Mouse (Mus musculus): ENCODE measurements around the gene Aars2. TPM values are rescaled to one million over a fixed set of nuclear protein-coding genes. Genes with fewer than 3 reads are reported as not detected.

Aars2 gene
- polyA plus RNA-seq, 1 experiment: 29.1 TPM

DNA sequence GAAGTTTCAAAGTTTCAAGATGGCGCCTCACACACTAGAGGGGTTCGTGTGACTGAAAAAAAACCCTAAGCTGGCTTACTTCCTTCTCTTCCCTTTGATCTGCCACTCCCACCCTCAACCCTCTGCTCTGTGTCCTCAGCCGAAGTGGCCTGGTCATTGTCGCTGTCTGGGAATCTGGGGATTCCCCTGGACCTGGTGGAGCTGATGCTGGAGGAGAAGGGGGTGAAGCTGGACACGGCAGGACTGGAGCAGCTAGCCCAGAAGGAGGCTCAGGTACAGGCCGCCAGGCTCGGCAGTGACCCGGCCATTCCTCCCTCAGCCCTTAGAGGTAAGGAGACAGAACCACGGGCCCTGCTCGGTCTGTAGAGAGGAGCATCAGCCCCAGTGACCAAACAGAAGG lies 9.2 kb downstream of the Aars2 start:
- TF ChIP-seq POLR2A (IDR thresholded peaks at IDR 0.05; ENCODE audit: extremely low read depth, insufficient read depth, low read length): no peak
- no peaks in the 10 kb centered on the region for H3K4me1 ChIP-seq (ENCODE audit: control insufficient read depth, insufficient read depth, low read length)
- H3K4me3 ChIP-seq (ENCODE audit: insufficient read depth, low read length): no peak overlapping the region
- H3K27ac ChIP-seq (ENCODE audit: insufficient read depth, low read length): no peak overlapping the region

DNA sequence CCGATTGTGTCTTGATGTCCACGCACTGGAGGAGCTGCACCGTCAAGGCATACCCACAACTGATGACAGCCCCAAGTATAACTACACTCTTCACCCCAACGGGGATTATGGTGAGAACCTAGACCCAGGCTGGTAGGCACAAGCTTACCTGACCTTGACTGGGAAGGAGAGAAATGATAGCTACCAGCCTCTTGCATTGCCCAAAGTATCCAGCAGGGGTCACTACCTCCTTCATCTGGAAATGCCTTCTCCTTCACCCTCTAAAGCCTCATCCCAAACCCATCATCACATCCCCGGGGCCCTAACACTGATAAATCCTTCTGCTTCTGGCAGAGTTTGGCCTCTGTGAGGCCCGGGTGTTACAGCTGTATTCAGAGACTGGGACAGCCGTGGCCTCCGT lies 9.8 kb downstream of the Aars2 start:
- TF ChIP-seq CTCF (IDR thresholded peaks at IDR 0.05; ENCODE audit: extremely low read depth, insufficient read depth, low read length) (peak; percentile 96), POLR2A (IDR thresholded peaks at IDR 0.05; ENCODE audit: extremely low read depth, insufficient read depth, low read length) (no peak)

DNA sequence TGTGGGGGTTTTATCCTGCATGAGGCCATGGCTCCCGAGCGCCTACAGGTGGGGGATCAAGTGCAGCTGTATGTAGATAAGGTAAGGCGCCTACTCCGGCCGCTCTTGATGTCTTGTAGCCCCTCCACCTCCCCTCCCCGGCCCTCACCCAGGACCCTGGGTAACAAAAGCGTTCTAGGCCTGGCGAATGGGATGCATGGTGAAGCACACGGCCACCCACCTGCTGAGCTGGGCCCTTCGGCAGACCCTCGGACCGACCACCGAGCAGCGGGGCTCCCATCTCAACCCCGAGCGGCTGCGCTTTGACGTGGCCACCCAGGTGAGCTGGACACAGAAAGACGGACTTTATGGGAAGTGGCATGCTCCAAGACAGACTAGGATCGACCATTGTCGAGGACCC lies 10.5 kb downstream of the Aars2 start:
- H3K4me1 ChIP-seq (ENCODE audit: control insufficient read depth, insufficient read depth, low read length): no peaks in the 10 kb centered on the region
- TF ChIP-seq CTCF (IDR thresholded peaks at IDR 0.05; ENCODE audit: extremely low read depth, insufficient read depth, low read length) (no peak), POLR2A (IDR thresholded peaks at IDR 0.05; ENCODE audit: extremely low read depth, insufficient read depth, low read length) (no peak)
- H3K27ac ChIP-seq (ENCODE audit: insufficient read depth, low read length): no peak overlapping the region
- H3K4me3 ChIP-seq (ENCODE audit: insufficient read depth, low read length): no peak overlapping the region

More for the DNA sequence above, 9.8 kb downstream of the Aars2 start:
- H3K4me1 ChIP-seq (ENCODE audit: control insufficient read depth, insufficient read depth, low read length): no peaks in the 10 kb centered on the region
- peak overlapping the region; percentile 5; the same call in 1 of the 2 replicates for H3K27ac ChIP-seq (ENCODE audit: insufficient read depth, low read length)
- no peak overlapping the region for H3K4me3 ChIP-seq (ENCODE audit: insufficient read depth, low read length)

DNA sequence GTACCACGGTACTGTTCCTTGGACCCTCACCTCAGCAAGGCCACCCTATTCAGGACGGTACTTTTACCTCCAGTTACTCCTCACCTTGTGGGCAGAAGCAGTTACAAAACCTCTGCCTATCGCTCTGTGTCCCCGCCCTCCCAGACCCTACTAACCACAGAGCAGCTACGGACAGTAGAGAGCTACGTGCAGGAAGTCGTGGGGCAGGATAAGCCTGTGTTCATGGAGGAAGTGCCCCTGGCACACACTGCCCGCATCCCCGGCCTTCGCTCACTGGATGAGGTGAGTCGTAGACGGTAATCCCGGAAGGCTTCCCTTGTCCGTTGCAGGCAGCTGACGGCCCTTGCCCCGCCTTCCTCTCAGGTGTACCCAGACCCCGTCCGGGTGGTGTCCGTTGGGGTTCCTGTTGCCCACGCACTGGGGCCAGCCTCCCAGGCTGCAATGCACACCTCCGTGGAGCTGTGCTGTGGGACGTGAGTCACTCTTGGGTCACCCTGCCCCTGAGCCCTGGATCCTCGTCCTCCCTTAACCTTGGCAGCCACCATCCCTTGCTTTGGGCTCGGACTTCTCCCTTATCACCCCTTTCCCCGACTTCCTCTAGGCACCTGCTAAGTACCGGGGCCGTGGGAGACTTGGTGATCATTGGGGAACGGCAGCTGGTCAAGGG lies 11.0 kb downstream of the Aars2 start:
- Histone ChIP-seq H3K4me3 (ENCODE audit: insufficient read depth, low read length) (no peak overlapping the region), H3K27ac (ENCODE audit: insufficient read depth, low read length) (no peak overlapping the region), H3K4me1 (ENCODE audit: control insufficient read depth, insufficient read depth, low read length) (no peaks in the 10 kb centered on the region)
- TF ChIP-seq CTCF (IDR thresholded peaks at IDR 0.05; ENCODE audit: extremely low read depth, insufficient read depth, low read length): no peak
- no peak for TF ChIP-seq POLR2A (IDR thresholded peaks at IDR 0.05; ENCODE audit: extremely low read depth, insufficient read depth, low read length)

DNA sequence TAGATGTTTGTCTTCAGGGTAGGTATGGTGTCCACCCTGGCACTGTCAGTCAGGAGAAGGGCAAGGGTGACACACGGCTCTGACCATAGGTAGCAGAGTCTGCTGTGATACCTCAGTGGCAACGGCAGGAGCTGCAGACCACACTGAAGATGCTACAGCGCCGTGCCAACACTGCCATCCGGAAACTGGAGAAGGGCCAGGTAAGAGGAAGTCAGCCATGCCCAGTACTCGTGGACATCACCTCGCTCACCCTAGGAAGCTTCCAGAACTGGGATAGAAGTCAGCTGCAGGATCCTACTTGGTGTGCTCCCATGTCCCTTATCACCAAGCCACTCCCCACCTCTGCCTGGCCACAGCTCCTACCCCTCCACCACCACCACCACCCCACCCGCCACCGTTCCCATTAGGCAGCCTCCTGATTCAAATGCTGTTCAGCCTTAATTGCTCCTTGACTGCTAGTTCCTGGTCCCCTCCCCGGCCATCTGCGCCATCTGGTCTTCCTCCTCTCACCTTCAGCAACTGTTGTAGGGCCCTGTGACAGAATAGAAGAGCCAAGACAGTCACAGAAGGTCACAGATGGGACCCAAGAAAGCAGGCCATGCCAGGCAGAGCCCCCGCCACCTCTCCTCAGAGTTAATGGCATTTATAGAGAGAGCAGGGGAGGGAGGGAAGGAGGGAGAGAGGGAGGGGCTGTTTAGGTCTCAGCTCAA lies 12.3 kb downstream of the Aars2 start:
- H3K4me3 ChIP-seq (ENCODE audit: insufficient read depth, low read length): no peak overlapping the region
- no peak overlapping the region for H3K27ac ChIP-seq (ENCODE audit: insufficient read depth, low read length)
- H3K4me1 ChIP-seq (ENCODE audit: control insufficient read depth, insufficient read depth, low read length): peaks cover 2% of the 10 kb centered on the region; the same call in 1 of the 2 replicates
- TF ChIP-seq CTCF (IDR thresholded peaks at IDR 0.05; ENCODE audit: extremely low read depth, insufficient read depth, low read length): no peak

DNA sequence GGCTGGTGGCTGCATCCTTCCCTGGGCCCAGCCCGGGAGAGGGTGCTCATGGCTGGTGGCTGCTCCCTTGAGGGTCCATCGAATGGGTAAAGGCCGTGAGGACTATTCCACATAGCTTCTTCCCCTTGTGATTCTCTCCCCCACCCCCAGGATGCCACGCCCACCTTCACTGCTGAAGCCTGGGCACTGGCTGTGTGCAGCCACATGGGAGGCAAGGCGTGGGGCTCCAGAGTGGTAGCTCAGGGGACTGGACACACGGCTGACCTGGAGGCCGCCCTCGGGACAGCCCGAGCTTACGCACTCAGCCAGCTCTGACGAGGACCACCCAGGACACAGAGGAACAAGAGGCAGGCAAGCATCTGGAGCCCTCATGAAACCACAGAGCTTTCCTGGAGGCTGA lies 13.5 kb downstream of the Aars2 start:
- Histone ChIP-seq H3K27ac (ENCODE audit: insufficient read depth, low read length) (no peak overlapping the region), H3K4me1 (ENCODE audit: control insufficient read depth, insufficient read depth, low read length) (peaks cover 2% of the 10 kb centered on the region; the same call in 1 of the 2 replicates)

DNA sequence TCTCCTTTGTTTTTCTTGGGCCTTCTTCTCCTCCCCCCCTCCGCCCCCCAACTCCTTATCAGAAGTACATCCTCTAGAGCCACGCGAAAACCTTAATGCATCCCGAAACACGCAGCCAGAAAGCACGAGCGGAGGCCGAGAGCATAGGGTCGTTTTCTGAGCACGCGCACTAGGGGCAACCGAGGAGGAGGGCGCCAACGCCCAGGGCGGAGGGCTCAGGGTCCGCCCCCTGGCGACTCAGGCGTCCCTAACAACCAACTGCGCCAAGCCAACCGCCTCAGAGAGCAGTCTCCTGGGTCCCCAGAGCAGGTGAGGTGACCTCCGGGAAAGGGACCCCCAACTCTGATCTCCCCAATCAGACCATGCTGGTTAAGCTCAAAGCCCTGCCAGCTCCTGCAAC lies 16.6 kb downstream of the Aars2 start, which contains the start of gene Tcte1:
Gene Tcte1 (plus strand): TSS at position 172 of the 400 bp plus-strand sequence.
- Histone ChIP-seq H3K4me1 (ENCODE audit: control insufficient read depth, insufficient read depth, low read length) (peaks cover 2% of the 10 kb centered on the region; the same call in 1 of the 2 replicates), H3K4me3 (ENCODE audit: insufficient read depth, low read length) (no peak within 1 kb of the TSS), H3K27ac (ENCODE audit: insufficient read depth, low read length) (no peak within 1 kb of the TSS)
- no peak for TF ChIP-seq CTCF (IDR thresholded peaks at IDR 0.05; ENCODE audit: extremely low read depth, insufficient read depth, low read length)

More for the DNA sequence above, 13.5 kb downstream of the Aars2 start:
- TF ChIP-seq CTCF (IDR thresholded peaks at IDR 0.05; ENCODE audit: extremely low read depth, insufficient read depth, low read length): no peak
- TF ChIP-seq POLR2A (IDR thresholded peaks at IDR 0.05; ENCODE audit: extremely low read depth, insufficient read depth, low read length): no peak
- no peak overlapping the region for H3K4me3 ChIP-seq (ENCODE audit: insufficient read depth, low read length)

DNA sequence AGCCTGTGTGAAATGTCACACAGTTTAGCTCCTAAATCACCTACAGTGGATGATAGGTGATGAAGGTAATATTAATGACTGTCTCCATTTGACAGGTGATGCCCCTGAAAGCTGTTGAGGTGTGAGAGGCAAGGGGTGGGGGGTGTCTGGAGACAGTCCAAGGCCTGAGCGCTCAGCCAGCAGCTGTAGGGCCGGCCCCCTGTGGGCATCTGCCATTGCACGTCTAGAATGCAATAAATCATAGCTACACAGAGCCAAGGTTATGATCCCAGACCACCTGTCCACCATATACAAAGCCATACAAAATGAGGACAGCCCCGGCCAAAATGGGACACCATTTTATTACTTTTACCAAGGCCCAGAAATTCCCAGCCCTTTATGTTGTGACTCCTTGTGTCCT lies 18.3 kb downstream of the Aars2 start:
- Histone ChIP-seq H3K27ac (ENCODE audit: insufficient read depth, low read length) (no peak overlapping the region), H3K4me1 (ENCODE audit: control insufficient read depth, insufficient read depth, low read length) (peaks cover 2% of the 10 kb centered on the region; the same call in 1 of the 2 replicates), H3K4me3 (ENCODE audit: insufficient read depth, low read length) (no peak overlapping the region)
- TF ChIP-seq POLR2A (IDR thresholded peaks at IDR 0.05; ENCODE audit: extremely low read depth, insufficient read depth, low read length) (no peak), CTCF (IDR thresholded peaks at IDR 0.05; ENCODE audit: extremely low read depth, insufficient read depth, low read length) (no peak)

DNA sequence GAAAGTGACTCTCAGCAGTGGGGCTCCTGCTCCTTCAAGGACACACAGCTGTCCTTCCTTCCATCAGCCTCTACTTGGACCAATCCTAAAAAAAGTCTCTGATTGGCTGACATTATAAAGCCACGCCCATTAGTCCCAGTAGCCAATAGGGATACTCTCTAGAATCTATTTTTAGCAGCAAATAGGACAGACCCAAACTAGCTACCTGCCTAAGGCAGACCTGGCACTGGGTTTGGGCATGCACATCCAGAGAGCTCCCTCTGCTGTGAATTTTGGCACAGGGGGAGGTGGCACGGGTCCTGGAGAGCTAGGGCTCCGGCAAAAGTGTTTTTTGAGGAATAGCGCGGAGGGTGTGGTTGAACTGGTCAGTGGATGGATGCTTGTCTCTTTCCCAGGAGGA lies 19.9 kb downstream of the Aars2 start:
- TF ChIP-seq CTCF (IDR thresholded peaks at IDR 0.05; ENCODE audit: extremely low read depth, insufficient read depth, low read length) (no peak), POLR2A (IDR thresholded peaks at IDR 0.05; ENCODE audit: extremely low read depth, insufficient read depth, low read length) (no peak)
- Histone ChIP-seq H3K4me3 (ENCODE audit: insufficient read depth, low read length) (no peak overlapping the region), H3K27ac (ENCODE audit: insufficient read depth, low read length) (no peak overlapping the region), H3K4me1 (ENCODE audit: control insufficient read depth, insufficient read depth, low read length) (peaks cover 2% of the 10 kb centered on the region; the same call in 1 of the 2 replicates)

DNA sequence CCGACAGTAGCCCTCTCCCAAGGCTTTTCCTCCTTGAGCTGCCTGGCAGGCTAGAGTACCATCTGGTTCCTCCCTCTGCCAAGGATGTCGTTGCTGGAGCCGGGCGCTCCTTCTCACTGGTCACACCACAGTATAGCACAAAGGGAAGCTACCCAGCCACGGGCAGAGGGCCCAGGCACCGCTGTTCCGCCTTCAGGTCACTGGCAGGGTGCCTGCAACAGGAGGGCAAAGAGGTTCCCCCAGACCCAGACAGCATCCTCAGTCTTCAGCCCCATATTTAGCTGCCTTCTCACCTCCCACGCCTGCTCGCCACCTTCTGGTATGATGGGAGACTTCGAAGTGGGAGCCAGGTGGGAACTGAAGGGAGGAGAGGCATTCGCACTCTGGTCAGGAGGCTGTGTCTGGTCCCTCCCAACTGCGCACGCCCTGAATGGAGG lies 23.7 kb downstream of the Aars2 start:
- Histone ChIP-seq H3K4me1 (ENCODE audit: control insufficient read depth, insufficient read depth, low read length) (no peaks in the 10 kb centered on the region), H3K27ac (ENCODE audit: insufficient read depth, low read length) (no peak overlapping the region), H3K4me3 (ENCODE audit: insufficient read depth, low read length) (no peak overlapping the region)
- TF ChIP-seq CTCF (IDR thresholded peaks at IDR 0.05; ENCODE audit: extremely low read depth, insufficient read depth, low read length) (no peak), POLR2A (IDR thresholded peaks at IDR 0.05; ENCODE audit: extremely low read depth, insufficient read depth, low read length) (no peak)

Data from cortical plate, adult 2 months (tissue).